Mouse (Mus musculus) spleen, adult 2 months (tissue): Measurements from ENCODE around the gene Srp54c. TPM values are rescaled to one million over a fixed set of nuclear protein-coding genes. Genes with fewer than 3 reads are reported as not detected.
"Not testable (repeated sequence)": the region's sequence is repeated elsewhere in the genome, so short reads cannot be mapped to it uniquely, and the experiment has no call there.

Experiments used
- DNase-seq, 2 experiments: peaks; one replicate each; pipeline versions ENCODE4 v3.0.0 to v3.0.0-alpha.2; 2012 to 2021; ENCODE audit warnings: low spot score in 2 of 2, low read depth in 1 of 2
- H3K27ac ChIP-seq: fragments of 200-500 bp; 2 replicates; pipeline ENCODE4 v1.5.1; 2012; ENCODE audit warnings: low read length, inconsistent platforms; ENCODE audit not compliant: insufficient read depth
- H3K27me3 ChIP-seq: fragments of 200-500 bp; 2 replicates; pipeline ENCODE4 v1.6.1; 2012; ENCODE audit warnings: mild to moderate bottlenecking, moderate library complexity, low read length, inconsistent platforms; ENCODE audit not compliant: control insufficient read depth, insufficient read depth
- H3K36me3 ChIP-seq: fragments of 200-500 bp; 2 replicates; pipeline ENCODE4 v1.6.1; 2012; ENCODE audit warnings: mild to moderate bottlenecking, low read length, inconsistent platforms; ENCODE audit not compliant: control insufficient read depth, insufficient read depth
- H3K4me1 ChIP-seq: fragments of 200-500 bp; 2 replicates; pipeline ENCODE4 v1.6.1; 2011; ENCODE audit warnings: inconsistent platforms; ENCODE audit not compliant: control insufficient read depth, insufficient read depth, insufficient read length
- H3K4me3 ChIP-seq: fragments of 200-500 bp; 2 replicates; pipeline ENCODE4 v1.5.1; 2011; ENCODE audit warnings: mild to moderate bottlenecking, inconsistent platforms; ENCODE audit not compliant: insufficient read depth, insufficient read length; ENCODE audit errors: extremely low read depth
- CTCF ChIP-seq: fragments of 200-500 bp; IDR thresholded peaks from 2 replicates; pipeline ENCODE4 v1.5.1; 2011; ENCODE audit warnings: mild to moderate bottlenecking, inconsistent platforms; ENCODE audit not compliant: insufficient read depth, insufficient read length, insufficient replicate concordance; ENCODE audit errors: extremely low read depth
- POLR2A ChIP-seq: fragments of 200-500 bp; IDR thresholded peaks from 2 replicates; pipeline ENCODE4 v1.6.1; 2011; ENCODE audit warnings: low read depth, low read length, inconsistent platforms
- WGBS: fragments of 180-500 bp; shearing (Covaris S2); methylation state at CpG from one replicate; pipeline ENCODE4 v1.1.7; 2018; 5-methylcytosine and 5-hydroxymethylcytosine counted together
- polyA plus RNA-seq: library from polyadenylated mRNA; depleted of rRNA; stranded (reverse); fragments of >200 nt; gene quantifications from 2 replicates; pipeline ENCODE4 v1.2.3, GENCODE M21; 2012

Gene Srp54c
- polyA plus RNA-seq, 1 experiment = 3.8 TPM

GRCm38 (mm10) chr12:55272243-55272642 lies 42.3 kb downstream of the Srp54c start:
- H3K27me3 ChIP-seq = no peaks in the 10 kb centered on the region
- no peak for TF ChIP-seq CTCF
- TF ChIP-seq POLR2A = no peak
- no peaks in the 10 kb centered on the region for H3K36me3 ChIP-seq
- no peak overlapping the region for H3K27ac ChIP-seq
- H3K4me1 ChIP-seq = no peaks in the 10 kb centered on the region
- no peak overlapping the region for H3K4me3 ChIP-seq
- 82% methylated on average over 3 of the region's 3 CpGs for WGBS
- DNase-seq = no peak

- not testable (repeated sequence) for H3K36me3 ChIP-seq, H3K4me1 ChIP-seq, H3K27me3 ChIP-seq, H3K4me3 ChIP-seq, DNase-seq, H3K27ac ChIP-seq
- WGBS = 94% methylated on average over 4 of the region's 6 CpGs
Observed at GRCm38 (mm10) chr12:55277583-55277982, 47.6 kb downstream of the Srp54c start.

DNA sequence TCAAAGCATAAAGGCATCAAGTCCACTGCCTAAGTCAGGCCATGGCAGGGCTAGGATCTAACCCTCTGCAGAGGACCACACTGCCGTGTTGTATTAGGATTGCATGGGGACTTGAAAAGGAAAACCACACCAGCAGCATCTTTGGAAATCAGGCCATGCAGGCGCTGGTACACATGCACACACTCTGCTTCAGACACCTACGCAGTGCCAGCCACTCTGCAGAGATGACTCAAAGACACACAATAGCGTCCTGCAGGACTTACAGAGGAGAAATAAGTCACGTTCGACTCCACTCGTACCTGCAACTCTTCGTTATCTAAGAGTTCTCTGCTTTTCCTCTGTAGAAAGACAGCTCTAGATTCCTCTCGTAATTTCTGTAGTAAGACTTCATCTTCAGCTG lies 68.1 kb downstream of the Srp54c start:
- H3K36me3 ChIP-seq = peaks cover 22% of the 10 kb centered on the region
- H3K27me3 ChIP-seq = no peaks in the 10 kb centered on the region
- H3K4me1 ChIP-seq = peaks cover 8% of the 10 kb centered on the region; the same call in 1 of the 2 replicates
- no peak overlapping the region for H3K4me3 ChIP-seq
- no peak overlapping the region for H3K27ac ChIP-seq
- WGBS = 98% methylated on average over 9 of the region's 9 CpGs
- TF ChIP-seq CTCF (no peak), POLR2A (no peak)
- no peak for DNase-seq

- TF ChIP-seq POLR2A (no peak), CTCF (no peak)
- H3K36me3 ChIP-seq = peaks cover 19% of the 10 kb centered on the region
- H3K27ac ChIP-seq = no peak within 1 kb of the TSS
- 65% methylated on average over 5 of the region's 5 CpGs for WGBS
- H3K4me3 ChIP-seq = no peak within 1 kb of the TSS
- H3K27me3 ChIP-seq = no peaks in the 10 kb centered on the region
- no peak for DNase-seq
- H3K4me1 ChIP-seq = peaks cover 11% of the 10 kb centered on the region; the same call in 1 of the 2 replicates
Observed at GRCm38 (mm10) chr12:55299336-55299735, 69.4 kb downstream of the Srp54c start, which contains the start of gene 1110008L16Rik. Gene 1110008L16Rik (plus strand): TSS chr12:55299577.

DNA sequence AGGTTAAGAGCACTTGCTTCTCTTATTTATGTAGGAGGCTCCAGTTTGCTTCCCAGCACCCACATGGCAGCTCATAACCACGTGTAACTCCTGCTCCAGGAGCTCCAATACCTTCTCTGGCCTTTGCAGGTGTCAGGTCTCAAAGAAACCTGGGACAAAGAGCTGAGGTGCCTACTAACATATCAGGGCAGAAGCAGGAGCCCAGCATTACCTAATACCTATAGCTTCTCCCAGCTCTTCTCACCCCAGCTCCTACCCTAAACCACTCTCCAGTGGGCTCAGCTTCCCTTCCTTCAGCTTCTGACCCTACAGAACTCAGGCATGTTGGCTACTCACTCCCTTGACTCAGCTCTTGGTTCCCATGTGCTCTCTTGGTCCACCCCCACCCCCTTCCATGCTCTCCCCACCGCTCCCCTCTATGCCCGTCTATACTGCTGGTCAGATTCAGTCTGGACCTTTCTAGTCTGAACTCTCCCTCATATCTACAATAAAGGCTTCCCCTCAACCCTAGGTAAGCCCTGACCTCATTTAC lies 70.9 kb downstream of the Srp54c start:
- H3K36me3 ChIP-seq = peaks cover 15% of the 10 kb centered on the region
- DNase-seq = no peak
- WGBS = 70% methylated on average over 3 of the region's 3 CpGs
- no peak overlapping the region for H3K4me3 ChIP-seq
- no peaks in the 10 kb centered on the region for H3K27me3 ChIP-seq
- TF ChIP-seq POLR2A = no peak
- TF ChIP-seq CTCF = no peak
- no peak overlapping the region for H3K27ac ChIP-seq
- H3K4me1 ChIP-seq = peaks cover 11% of the 10 kb centered on the region; the same call in 1 of the 2 replicates

GRCm38 (mm10) chr12:55301472-55302300 lies 71.7 kb downstream of the Srp54c start:
- H3K27ac ChIP-seq = peak overlapping the region; percentile 66
- H3K27me3 ChIP-seq = no peaks in the 10 kb centered on the region
- TF ChIP-seq POLR2A (no peak), CTCF (no peak)
- peaks cover 11% of the 10 kb centered on the region; the same call in 1 of the 2 replicates for H3K4me1 ChIP-seq
- H3K4me3 ChIP-seq = peak overlapping the region; percentile 77
- WGBS = 18% methylated on average over 11 of the region's 11 CpGs
- peaks cover 12% of the 10 kb centered on the region for H3K36me3 ChIP-seq
- DNase-seq = no peak
